ENCODE assay signal across 17 mouse cellular contexts in the genomic region with DNA sequence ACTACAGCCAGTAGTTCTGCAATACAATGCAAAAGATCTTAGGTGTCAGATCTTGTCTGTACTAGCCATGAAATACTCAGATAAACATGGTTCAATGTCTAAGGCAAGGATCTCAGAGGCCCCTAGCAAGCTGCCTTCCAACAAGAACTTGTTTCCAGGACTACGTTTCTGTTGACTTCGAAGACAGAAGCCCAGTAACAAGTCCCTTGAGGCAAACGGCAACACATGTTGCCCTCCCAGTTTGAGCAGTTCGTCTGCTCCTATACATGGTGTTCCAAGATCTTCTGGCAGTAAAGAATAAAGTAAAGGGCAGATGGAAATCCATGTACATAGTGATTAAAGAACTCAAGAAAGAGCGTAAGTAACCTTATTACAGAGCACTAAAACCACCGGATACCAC. TPM values are rescaled to one million over a fixed set of nuclear protein-coding genes. Genes with fewer than 3 reads are reported as not detected.
A peak's percentile ranks its signal among the peaks of the same experiment; 100 is the strongest.
DNase-seq lines count a peak whose midpoint lies in the region; ATAC-seq lines count a peak whose summit lies in the region.
"Had no signal": no experiment of that assay in that cellular context is flagged by ENCODE, and none has a peak within 500 bp of the region (broad histone marks: within the 10 kb centered on the region; RNA-seq: fewer than 3 reads in every experiment).

No protein-coding gene starts in this region.

- intact Hi-C loops in left cerebral cortex, postnatal 4 days (cut with DNase I), result no loop called here

- no peak overlapping the region for H3K4me2 ChIP-seq in embryonic facial prominence, embryonic 14.5 days (ENCODE audit: low read depth, low read length)
- no peak overlapping the region for H3K4me2 ChIP-seq in limb, embryonic 12.5 days

- peak; percentile 54 for DNase-seq in embryonic facial prominence, embryonic 14.5 days (ENCODE audit: low spot score)
- no peak for DNase-seq in embryonic facial prominence, embryonic 10.5 days (ENCODE audit: low spot score)
- DNase-seq in left cerebral cortex, postnatal 4 days, result peak; percentile 9
- DNase-seq in left cerebral cortex, adult 9 months (ENCODE audit: low spot score in 2 of 2), result no peak
- DNase-seq in gonadal fat pad, adult 2 months (ENCODE audit: low read depth), result peak; percentile 66
- no peak for DNase-seq in cerebellum, postnatal 14 days
- DNase-seq in ovary, postnatal 10 days (ENCODE audit: low spot score), result no peak
- DNase-seq: adrenal gland, postnatal 14 days; cerebellum, postnatal 25 days; kidney, adult 9 months; kidney, postnatal 36 days; liver, postnatal 0 days; thymus, postnatal 25 days had no signal

- no peak overlapping the region for H3K4me3 ChIP-seq in embryonic facial prominence, embryonic 14.5 days (ENCODE audit: low read depth, low read length)
- H3K4me3 ChIP-seq in embryonic facial prominence, embryonic 10.5 days, result no peak overlapping the region
- no peak overlapping the region for H3K4me3 ChIP-seq in limb, embryonic 12.5 days (replicated peaks)

- ATAC-seq in embryonic facial prominence, embryonic 14.5 days (ENCODE audit: low read depth), result no peak
- ATAC-seq in limb, embryonic 12.5 days (ENCODE audit: insufficient number of reproducible peaks, insufficient read depth, low FRiP score, low TSS enrichment, low read depth), result no peak

- no peaks in the 10 kb centered on the region for H3K27me3 ChIP-seq in embryonic facial prominence, embryonic 14.5 days (replicated peaks; ENCODE audit: control insufficient read depth, insufficient read depth, low read length)
- no peaks in the 10 kb centered on the region for H3K27me3 ChIP-seq in embryonic facial prominence, embryonic 10.5 days (replicated peaks; ENCODE audit: low read depth, poor library complexity, severe bottlenecking)
- H3K27me3 ChIP-seq in limb, embryonic 12.5 days, result no peaks in the 10 kb centered on the region
- H3K27me3 ChIP-seq: forebrain, embryonic 13.5 days; heart, embryonic 13.5 days; intestine, embryonic 15.5 days had no signal

- peaks cover 27% of the 10 kb centered on the region for H3K36me3 ChIP-seq in embryonic facial prominence, embryonic 14.5 days (ENCODE audit: control insufficient read depth, insufficient read depth, low read length)
- peaks cover 24% of the 10 kb centered on the region for H3K36me3 ChIP-seq in embryonic facial prominence, embryonic 10.5 days (replicated peaks)
- H3K36me3 ChIP-seq in limb, embryonic 12.5 days, result peaks cover 22% of the 10 kb centered on the region

- H3K9ac ChIP-seq in embryonic facial prominence, embryonic 14.5 days (ENCODE audit: low read depth, low read length), result no peak overlapping the region
- no peak overlapping the region for H3K9ac ChIP-seq in limb, embryonic 12.5 days (replicated peaks)

- H3K27ac ChIP-seq in embryonic facial prominence, embryonic 14.5 days (replicated peaks; ENCODE audit: low read depth, low read length), result peak overlapping the region; percentile 93; the same call in 1 of the 2 replicates
- H3K27ac ChIP-seq in embryonic facial prominence, embryonic 10.5 days (replicated peaks), result no peak overlapping the region
- H3K27ac ChIP-seq in limb, embryonic 12.5 days, result peak overlapping the region; percentile 98; the same call in 1 of the 2 replicates

- 0 out of 2 replicates have a peak, but pooled peaks cover 6% of the 10 kb centered on the region for H3K4me1 ChIP-seq in embryonic facial prominence, embryonic 14.5 days (ENCODE audit: control insufficient read depth, insufficient read depth, low read length)
- peaks cover 19% of the 10 kb centered on the region for H3K4me1 ChIP-seq in embryonic facial prominence, embryonic 10.5 days
- peaks cover 10% of the 10 kb centered on the region for H3K4me1 ChIP-seq in limb, embryonic 12.5 days (replicated peaks)
- H3K4me1 ChIP-seq: intestine, embryonic 15.5 days had no signal

- H3K9me3 ChIP-seq in embryonic facial prominence, embryonic 14.5 days (ENCODE audit: control insufficient read depth, low read length), result no peaks in the 10 kb centered on the region
- H3K9me3 ChIP-seq in embryonic facial prominence, embryonic 10.5 days, result no peaks in the 10 kb centered on the region
- H3K9me3 ChIP-seq in limb, embryonic 12.5 days, result no peaks in the 10 kb centered on the region
- H3K9me3 ChIP-seq: forebrain, embryonic 13.5 days; heart, embryonic 13.5 days; intestine, embryonic 15.5 days had no signal

- 74% methylated on average over 6 of the region's 6 CpGs for WGBS in embryonic facial prominence, embryonic 14.5 days
- 87% methylated on average over 6 of the region's 6 CpGs for WGBS in embryonic facial prominence, embryonic 10.5 days
- WGBS in limb, embryonic 12.5 days, result 38% methylated on average over 6 of the region's 6 CpGs

RNA-seq across cellular contexts. Expression of gene Eef1akmt2, which starts 0.9 kb away (rescaled TPM):
- 58.5 and 62.2 TPM in 2 replicates for polyA plus RNA-seq in embryonic facial prominence, embryonic 14.5 days (2014; fragmentation: Nextera tagmentation; extraction: Ambion mirVana)
- 71.0 and 72.1 TPM in 2 replicates for polyA plus RNA-seq in embryonic facial prominence, embryonic 10.5 days (2016; fragmentation: Nextera tagmentation; extraction: Ambion mirVana)
- 10 to 100 TPM; 41.2 to 41.6 TPM for total RNA-seq in left cerebral cortex, postnatal 4 days (2021)
- 7.6 and 14.7 TPM in 2 replicates for polyA plus RNA-seq in gonadal fat pad, adult 2 months (2012; rRNA removed)
- polyA plus RNA-seq in limb, embryonic 12.5 days (2016; fragmentation: Nextera tagmentation; extraction: Ambion mirVana), result 78.1 and 80.3 TPM in 2 replicates

RNA-seq across cellular contexts. Expression of gene Abraxas2, which starts 5.7 kb away (rescaled TPM):
- 38.7 and 39.2 TPM in 2 replicates for polyA plus RNA-seq in embryonic facial prominence, embryonic 14.5 days (2014; fragmentation: Nextera tagmentation; extraction: Ambion mirVana)
- 32.1 and 34.3 TPM in 2 replicates for polyA plus RNA-seq in embryonic facial prominence, embryonic 10.5 days (2016; fragmentation: Nextera tagmentation; extraction: Ambion mirVana)
- 10 to 100 TPM; 27.5 to 29.9 TPM for total RNA-seq in left cerebral cortex, postnatal 4 days (2021)
- 12.5 and 12.6 TPM in 2 replicates for polyA plus RNA-seq in gonadal fat pad, adult 2 months (2012; rRNA removed)
- 40.4 and 40.8 TPM in 2 replicates for polyA plus RNA-seq in limb, embryonic 12.5 days (2016; fragmentation: Nextera tagmentation; extraction: Ambion mirVana)

RNA-seq across cellular contexts. Expression of gene Fam53b, which starts 39.7 kb away (rescaled TPM):
- polyA plus RNA-seq in embryonic facial prominence, embryonic 14.5 days (2014; fragmentation: Nextera tagmentation; extraction: Ambion mirVana), result 16.5 and 21.0 TPM in 2 replicates
- 29.4 and 29.9 TPM in 2 replicates for polyA plus RNA-seq in embryonic facial prominence, embryonic 10.5 days (2016; fragmentation: Nextera tagmentation; extraction: Ambion mirVana)
- 10 to 100 TPM; 13.4 to 13.8 TPM for total RNA-seq in left cerebral cortex, postnatal 4 days (2021)
- polyA plus RNA-seq in gonadal fat pad, adult 2 months (2012; rRNA removed), result 27.9 and 28.5 TPM in 2 replicates
- 27.7 and 29.8 TPM in 2 replicates for polyA plus RNA-seq in limb, embryonic 12.5 days (2016; fragmentation: Nextera tagmentation; extraction: Ambion mirVana)

Comparison
In these comparisons a context has a peak if more than half of its experiments do, and no peak if none do; other contexts are left out.
1. DNase-seq: peak in embryonic facial prominence, embryonic 14.5 days (single experiment), left cerebral cortex, postnatal 4 days (single experiment) and gonadal fat pad, adult 2 months (single experiment); none in embryonic facial prominence, embryonic 10.5 days (single experiment), left cerebral cortex, adult 9 months (0 of 2), cerebellum, postnatal 14 days (0 of 2) and ovary, postnatal 10 days (single experiment).